Mouse (Mus musculus): ENCODE measurements around the gene Lck.

Lck gene

GRCm38 (mm10) chr4:129573430-129573829 is at the start of gene Lck:
Gene Lck (minus strand): TSS chr4:129573641.
- peak; percentile 54 to 57 for DNase-seq

- no peak for DNase-seq
Measured at GRCm38 (mm10) chr4:129622803-129623535, 49.5 kb upstream of the Lck start.

GRCm38 (mm10) chr4:129622120-129622802 is 48.8 kb upstream of the Lck start:
- no peak for DNase-seq

DNA sequence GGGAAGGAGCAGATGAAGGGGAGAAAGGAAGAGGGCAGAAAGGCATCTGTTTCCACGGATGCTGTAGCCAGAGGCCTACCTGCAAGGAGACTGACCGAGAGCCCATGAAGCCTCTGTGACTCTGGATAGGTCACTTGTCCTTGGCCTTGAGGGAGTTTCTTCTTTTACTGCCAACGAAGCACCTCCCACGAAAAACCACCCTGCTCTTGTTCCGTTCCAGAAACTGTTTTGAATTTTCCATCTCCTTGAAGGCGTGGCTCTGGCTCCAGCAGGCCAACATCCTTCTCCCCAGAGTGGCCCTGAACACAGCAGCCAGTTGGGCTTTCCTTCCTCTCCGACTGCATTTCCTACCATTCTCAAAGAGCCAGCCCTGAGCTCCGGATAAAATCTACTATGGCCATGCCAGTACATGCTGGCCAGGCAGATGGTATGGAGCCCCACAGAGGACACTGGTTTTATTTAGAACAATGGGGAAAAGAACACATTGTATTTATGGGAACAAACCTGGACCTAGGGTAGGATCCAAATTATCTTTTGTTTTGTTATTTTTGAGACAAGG is 47.9 kb upstream of the Lck start:
- DNase-seq: no peak

GRCm38 (mm10) chr4:129620419-129621282 is 47.2 kb upstream of the Lck start:
- no peak for DNase-seq

DNA sequence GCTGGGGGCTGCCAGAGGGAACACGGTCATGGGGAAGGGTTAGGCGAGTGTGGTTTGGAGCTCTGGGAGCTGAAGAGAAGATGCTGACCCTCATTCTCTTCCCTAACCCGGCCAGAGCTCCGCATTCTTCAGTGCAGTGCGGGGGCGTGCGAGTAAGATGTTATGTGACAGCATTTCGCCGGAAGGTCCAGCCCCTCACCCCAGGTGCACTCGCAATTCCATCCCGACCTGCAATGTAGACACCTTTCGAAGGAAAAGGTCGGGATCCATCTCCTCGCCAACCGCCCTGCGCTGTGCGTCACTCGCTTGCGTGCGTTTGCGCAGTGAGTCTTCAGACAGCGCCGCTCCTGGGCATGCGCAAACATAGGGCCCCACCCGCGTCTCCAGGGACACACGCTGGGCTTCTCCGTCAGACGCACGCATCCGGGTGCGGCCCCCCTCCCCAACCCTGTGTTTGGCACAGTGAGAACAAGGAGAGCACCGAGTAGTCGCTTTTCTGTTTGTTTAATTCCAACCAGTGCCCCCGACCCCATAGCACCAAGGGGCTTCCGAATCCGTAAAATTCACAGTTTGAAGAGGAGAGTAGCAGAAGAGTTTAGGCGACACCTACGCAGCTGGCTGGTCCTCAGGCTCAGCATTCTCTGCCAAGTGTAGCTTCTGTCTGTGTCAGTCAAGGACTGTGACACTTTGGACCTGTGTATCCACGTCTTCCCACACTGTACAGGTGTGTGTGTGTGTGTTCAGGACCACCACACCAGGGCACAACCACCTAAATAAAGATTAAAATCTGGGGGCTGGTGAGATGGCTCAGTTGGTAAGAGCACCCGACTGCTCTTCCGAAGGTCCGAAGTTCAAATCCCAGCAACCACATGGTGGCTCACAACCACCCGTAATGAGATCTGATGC is 45.6 kb upstream of the Lck start, which contains the start of gene Iqcc:
Gene Iqcc (minus strand): TSS at position 314 of the 906 bp plus-strand sequence.
- peak; percentile 92 for DNase-seq

DNA sequence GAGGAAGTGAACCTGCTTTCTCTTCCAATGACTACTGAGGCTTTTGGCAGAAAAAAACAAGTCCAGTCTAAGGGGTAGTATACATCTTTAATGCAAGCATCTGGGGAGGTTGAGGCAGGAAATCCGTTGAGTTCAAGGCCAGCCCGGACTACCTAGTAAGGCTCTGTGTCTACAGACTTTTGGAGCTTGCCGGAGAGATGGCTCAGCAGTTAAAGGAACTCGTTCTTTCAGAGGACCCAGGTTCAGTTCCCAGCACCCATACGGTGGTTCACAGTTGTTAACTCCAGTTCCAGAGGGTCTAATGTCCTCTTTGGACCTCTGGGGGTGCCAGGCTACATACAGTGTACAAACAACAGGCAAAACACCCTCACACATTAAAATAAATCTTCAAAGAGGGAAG is 44.6 kb upstream of the Lck start:
- DNase-seq: no peak

- DNase-seq: no peak
Measured at GRCm38 (mm10) chr4:129617121-129617641, 43.7 kb upstream of the Lck start.

DNA sequence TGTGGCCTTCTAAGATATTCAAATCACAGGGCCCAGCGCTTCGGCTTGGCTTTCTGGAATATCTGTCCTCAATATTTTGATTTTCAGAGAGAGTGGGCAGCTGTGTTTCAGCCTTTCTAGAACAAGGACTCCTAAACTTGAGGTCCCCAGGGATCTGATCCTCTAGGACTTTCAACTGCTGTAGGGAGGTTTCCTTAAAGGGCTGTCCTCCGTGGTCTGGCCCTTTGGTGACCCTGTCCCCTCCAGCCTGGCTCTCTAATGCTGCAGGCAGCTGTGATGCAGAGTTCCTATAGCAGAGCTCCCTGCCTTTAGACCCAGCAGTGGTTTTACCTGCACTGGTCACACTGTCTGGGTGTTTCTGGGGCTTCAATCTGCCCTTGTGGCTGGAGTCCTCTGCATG is 43.2 kb upstream of the Lck start:
- DNase-seq: no peak

DNA sequence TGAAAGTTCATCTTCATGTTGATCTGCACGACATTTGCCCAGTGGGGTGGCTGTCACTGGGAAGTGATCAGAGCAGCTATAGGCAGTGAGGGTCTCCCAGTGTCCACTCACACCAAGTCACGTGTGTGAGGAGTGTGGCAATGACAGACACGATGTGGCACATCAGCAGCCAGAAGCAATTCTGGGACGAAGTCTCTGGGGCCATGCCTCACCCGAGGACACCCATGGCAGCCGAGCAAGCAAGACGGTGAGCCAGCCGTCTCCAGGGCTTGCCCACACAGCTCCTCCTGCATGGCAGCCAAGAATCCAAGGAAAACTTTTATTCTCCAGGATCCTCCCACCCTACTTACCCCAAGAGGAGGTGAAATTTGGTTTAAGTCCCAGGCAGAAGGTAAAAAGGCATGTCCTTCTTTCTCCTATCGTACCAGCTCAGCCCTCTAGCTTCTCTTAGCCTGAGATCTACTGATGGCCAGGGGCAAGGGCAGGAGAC is 42.4 kb upstream of the Lck start:
- DNase-seq: no peak

DNA sequence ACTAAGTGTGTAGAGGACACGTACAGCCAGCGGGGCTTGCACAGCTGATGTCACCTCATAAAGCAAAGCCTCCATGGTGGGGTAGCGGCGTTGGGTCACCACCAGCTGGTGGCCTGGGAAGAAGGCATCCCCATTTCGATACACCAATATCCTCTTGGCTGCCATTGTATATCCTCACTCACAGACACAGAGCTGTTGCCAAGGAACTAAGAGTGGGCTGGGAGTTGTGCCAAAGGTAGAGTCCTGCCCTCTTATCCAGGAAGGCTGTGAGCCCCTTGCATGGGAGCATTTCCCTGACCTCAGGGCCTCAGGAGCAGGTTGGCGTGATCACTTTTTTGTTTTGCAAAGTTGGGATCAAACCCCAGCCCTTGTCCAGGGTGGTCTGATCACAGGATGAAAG is 40.7 kb upstream of the Lck start, which contains the start of gene Dcdc2b:
Gene Dcdc2b (minus strand): TSS at position 165 of the 400 bp plus-strand sequence.
- no peak for DNase-seq

GRCm38 (mm10) chr4:129610472-129610871 is 37.0 kb upstream of the Lck start:
- DNase-seq: no peak

DNA sequence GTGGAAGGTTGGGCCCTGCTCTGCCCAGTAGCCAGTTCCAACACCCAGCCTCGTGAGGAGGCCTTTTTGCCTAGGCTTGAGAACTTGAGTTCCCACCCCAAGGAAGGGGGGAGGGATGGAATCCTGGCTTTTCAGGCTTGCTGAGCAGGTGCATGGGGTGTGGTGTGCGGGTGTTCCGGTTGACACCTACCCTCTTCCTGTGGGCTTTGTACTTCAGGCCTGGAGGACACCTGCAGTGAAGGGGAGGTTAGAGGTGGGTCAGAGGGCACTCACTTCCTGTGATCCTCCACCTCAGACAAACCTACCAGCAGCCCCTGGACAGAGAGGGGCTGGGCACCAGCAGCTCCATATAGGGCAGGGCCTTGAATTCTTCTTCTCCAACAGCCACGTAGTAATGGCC is 36.6 kb upstream of the Lck start:
- no peak for DNase-seq

DNA sequence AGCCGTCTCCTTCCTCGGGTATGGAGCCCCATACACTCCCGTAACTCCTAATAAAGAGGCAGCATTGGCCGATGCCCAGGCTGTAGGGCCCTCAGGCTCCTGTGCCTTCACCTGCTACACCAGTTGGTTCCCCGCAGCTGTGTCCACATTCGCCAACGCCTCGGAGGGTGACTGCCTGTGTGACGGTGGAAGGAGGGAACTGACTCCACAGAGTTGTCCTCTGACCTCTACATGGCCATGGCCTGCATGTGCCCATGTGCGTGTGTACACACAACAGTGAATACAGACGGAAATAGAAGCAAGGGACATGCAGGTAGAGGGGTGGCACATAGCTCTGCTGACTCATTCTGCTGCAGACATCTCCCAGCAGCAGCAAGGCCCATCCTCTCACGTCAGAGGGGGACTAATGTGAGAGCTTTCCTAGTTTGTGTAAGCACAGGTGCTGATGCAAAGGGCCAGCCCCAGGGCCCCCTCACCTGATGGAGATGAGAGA is 35.7 kb upstream of the Lck start:
- no peak for DNase-seq

- DNase-seq: peak; percentile 54 to 72
Measured at GRCm38 (mm10) chr4:129608426-129609025, 35.1 kb upstream of the Lck start.

GRCm38 (mm10) chr4:129600233-129601158 is 27.1 kb upstream of the Lck start, which contains the start of the genes Eif3i and Tmem234:
Gene Eif3i (minus strand): TSS chr4:129600648.
Gene Tmem234 (plus strand): TSS chr4:129600668.
- DNase-seq: peak; percentile 69 to 74

DNA sequence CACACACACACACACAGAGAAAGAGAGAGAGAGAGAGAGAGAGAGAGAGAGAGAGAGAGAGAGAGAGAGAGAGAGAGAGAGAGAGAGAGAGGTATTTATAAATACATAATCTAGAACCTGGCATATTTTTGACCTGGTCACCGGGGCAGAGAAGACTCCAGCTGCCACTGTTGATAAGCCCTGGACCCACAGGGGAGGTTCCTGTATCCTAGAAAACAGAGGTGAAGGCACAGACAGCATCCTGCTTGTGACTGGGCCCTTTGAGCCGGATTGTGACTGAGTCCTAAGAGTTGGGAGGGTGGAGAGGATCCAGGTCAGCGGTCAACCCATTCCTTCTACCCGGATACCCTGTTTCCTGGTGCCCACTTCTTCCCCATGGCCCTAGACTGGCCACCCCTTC is 15.4 kb upstream of the Lck start:
- DNase-seq: no peak

GRCm38 (mm10) chr4:129586943-129587342 is 13.5 kb upstream of the Lck start:
- DNase-seq: no peak

- no peak for DNase-seq
Measured at GRCm38 (mm10) chr4:129585773-129586172, 12.3 kb upstream of the Lck start.
